Mouse (Mus musculus): ENCODE data around the gene Cfap74. TPM values are rescaled to one million over a fixed set of nuclear protein-coding genes. Genes with fewer than 3 reads are reported as not detected.

Gene Cfap74
- polyA plus RNA-seq, 1 experiment, result 2.0 TPM

- TF ChIP-seq POLR2A (IDR thresholded peaks at IDR 0.05; ENCODE audit: low read depth, low read length) (no peak), CTCF (IDR thresholded peaks at IDR 0.05; ENCODE audit: borderline replicate concordance, insufficient read depth, low read length) (no peak)
- Histone ChIP-seq H3K4me3 (ENCODE audit: insufficient read depth, low read length) (no peak overlapping the region), H3K4me1 (ENCODE audit: control insufficient read depth, insufficient read depth, low read length) (no peaks in the 10 kb centered on the region), H3K27ac (ENCODE audit: insufficient read depth, low read length) (no peak overlapping the region)
These were observed 56.6 kb downstream of the Cfap74 start for GRCm38 (mm10) chr4:155465607-155466006.

GRCm38 (mm10) chr4:155466080-155466479, 57.1 kb downstream of the Cfap74 start:
- no peak overlapping the region for H3K27ac ChIP-seq (ENCODE audit: insufficient read depth, low read length)
- no peak overlapping the region for H3K4me3 ChIP-seq (ENCODE audit: insufficient read depth, low read length)
- H3K4me1 ChIP-seq (ENCODE audit: control insufficient read depth, insufficient read depth, low read length), result no peaks in the 10 kb centered on the region
- TF ChIP-seq POLR2A (IDR thresholded peaks at IDR 0.05; ENCODE audit: low read depth, low read length) (no peak), CTCF (IDR thresholded peaks at IDR 0.05; ENCODE audit: borderline replicate concordance, insufficient read depth, low read length) (no peak)

- Histone ChIP-seq H3K4me3 (ENCODE audit: insufficient read depth, low read length) (no peak overlapping the region), H3K27ac (ENCODE audit: insufficient read depth, low read length) (no peak overlapping the region), H3K4me1 (ENCODE audit: control insufficient read depth, insufficient read depth, low read length) (no peaks in the 10 kb centered on the region)
- no peak for TF ChIP-seq CTCF (IDR thresholded peaks at IDR 0.05; ENCODE audit: borderline replicate concordance, insufficient read depth, low read length)
- TF ChIP-seq POLR2A (IDR thresholded peaks at IDR 0.05; ENCODE audit: low read depth, low read length), result no peak
These were observed 58.4 kb downstream of the Cfap74 start for GRCm38 (mm10) chr4:155467237-155468010.

GRCm38 (mm10) chr4:155468952-155469351, 60.0 kb downstream of the Cfap74 start, which contains the start of gene Tmem52:
Gene Tmem52, plus strand, starts transcription at chr4:155469114.
- H3K4me1 ChIP-seq (ENCODE audit: control insufficient read depth, insufficient read depth, low read length), result no peaks in the 10 kb centered on the region
- H3K4me3 ChIP-seq (ENCODE audit: insufficient read depth, low read length), result no peak within 1 kb of the TSS
- TF ChIP-seq CTCF (IDR thresholded peaks at IDR 0.05; ENCODE audit: borderline replicate concordance, insufficient read depth, low read length) (no peak), POLR2A (IDR thresholded peaks at IDR 0.05; ENCODE audit: low read depth, low read length) (no peak)
- H3K27ac ChIP-seq (ENCODE audit: insufficient read depth, low read length), result no peak within 1 kb of the TSS

- Histone ChIP-seq H3K4me3 (ENCODE audit: insufficient read depth, low read length) (no peak overlapping the region), H3K27ac (ENCODE audit: insufficient read depth, low read length) (no peak overlapping the region), H3K4me1 (ENCODE audit: control insufficient read depth, insufficient read depth, low read length) (no peaks in the 10 kb centered on the region)
- TF ChIP-seq CTCF (IDR thresholded peaks at IDR 0.05; ENCODE audit: borderline replicate concordance, insufficient read depth, low read length) (no peak), POLR2A (IDR thresholded peaks at IDR 0.05; ENCODE audit: low read depth, low read length) (no peak)
These were observed 60.7 kb downstream of the Cfap74 start for GRCm38 (mm10) chr4:155469590-155470262.

GRCm38 (mm10) chr4:155470263-155470953, 61.4 kb downstream of the Cfap74 start:
- no peak overlapping the region for H3K4me3 ChIP-seq (ENCODE audit: insufficient read depth, low read length)
- no peaks in the 10 kb centered on the region for H3K4me1 ChIP-seq (ENCODE audit: control insufficient read depth, insufficient read depth, low read length)
- H3K27ac ChIP-seq (ENCODE audit: insufficient read depth, low read length), result no peak overlapping the region
- no peak for TF ChIP-seq POLR2A (IDR thresholded peaks at IDR 0.05; ENCODE audit: low read depth, low read length)
- no peak for TF ChIP-seq CTCF (IDR thresholded peaks at IDR 0.05; ENCODE audit: borderline replicate concordance, insufficient read depth, low read length)

GRCm38 (mm10) chr4:155470997-155471396, 62.0 kb downstream of the Cfap74 start:
- no peak for TF ChIP-seq CTCF (IDR thresholded peaks at IDR 0.05; ENCODE audit: borderline replicate concordance, insufficient read depth, low read length)
- TF ChIP-seq POLR2A (IDR thresholded peaks at IDR 0.05; ENCODE audit: low read depth, low read length), result no peak
- Histone ChIP-seq H3K4me3 (ENCODE audit: insufficient read depth, low read length) (no peak overlapping the region), H3K27ac (ENCODE audit: insufficient read depth, low read length) (no peak overlapping the region), H3K4me1 (ENCODE audit: control insufficient read depth, insufficient read depth, low read length) (no peaks in the 10 kb centered on the region)

- H3K4me1 ChIP-seq (ENCODE audit: control insufficient read depth, insufficient read depth, low read length), result no peaks in the 10 kb centered on the region
- no peak overlapping the region for H3K4me3 ChIP-seq (ENCODE audit: insufficient read depth, low read length)
- no peak overlapping the region for H3K27ac ChIP-seq (ENCODE audit: insufficient read depth, low read length)
- TF ChIP-seq CTCF (IDR thresholded peaks at IDR 0.05; ENCODE audit: borderline replicate concordance, insufficient read depth, low read length), result no peak
- TF ChIP-seq POLR2A (IDR thresholded peaks at IDR 0.05; ENCODE audit: low read depth, low read length), result no peak
These were observed 62.4 kb downstream of the Cfap74 start for GRCm38 (mm10) chr4:155471406-155471805.

GRCm38 (mm10) chr4:155472716-155473290, 63.8 kb downstream of the Cfap74 start:
- H3K4me1 ChIP-seq (ENCODE audit: control insufficient read depth, insufficient read depth, low read length), result no peaks in the 10 kb centered on the region
- H3K4me3 ChIP-seq (ENCODE audit: insufficient read depth, low read length), result no peak overlapping the region
- no peak overlapping the region for H3K27ac ChIP-seq (ENCODE audit: insufficient read depth, low read length)
- no peak for TF ChIP-seq POLR2A (IDR thresholded peaks at IDR 0.05; ENCODE audit: low read depth, low read length)
